Mouse (Mus musculus): Measurements from ENCODE around the gene Vmn1r221.
"Not testable (repeated sequence)": the region's sequence is repeated elsewhere in the genome, so short reads cannot be mapped to it uniquely, and the experiment has no call there.

The Vmn1r221 gene

GRCm38 (mm10) chr13:23213827-23214226 is at the start of gene Vmn1r221:
TSS of gene Vmn1r221 (plus strand) at chr13:23214127.
- DNase-seq (ENCODE audit: low spot score) = not testable (repeated sequence)

- not testable (repeated sequence) for DNase-seq (ENCODE audit: low spot score)
These were observed 47.5 kb upstream of the Vmn1r221 start for GRCm38 (mm10) chr13:23166471-23166870.

GRCm38 (mm10) chr13:23187875-23188274 is 26.1 kb upstream of the Vmn1r221 start, which contains the start of gene Vmn1r220:
TSS of gene Vmn1r220 (minus strand) at chr13:23187975.
- DNase-seq (ENCODE audit: low spot score) = no peak

- DNase-seq (ENCODE audit: low spot score) = not testable (repeated sequence)
These were observed 10.0 kb upstream of the Vmn1r221 start for GRCm38 (mm10) chr13:23203885-23204284.

- not testable (repeated sequence) for DNase-seq (ENCODE audit: low spot score)
These were observed 21.9 kb downstream of the Vmn1r221 start, which contains the start of gene Vmn1r222 for GRCm38 (mm10) chr13:23235847-23236246. TSS of gene Vmn1r222 (minus strand) at chr13:23235947.

GRCm38 (mm10) chr13:23246834-23247233 is 32.9 kb downstream of the Vmn1r221 start, which contains the start of gene Vmn1r223:
TSS of gene Vmn1r223 (plus strand) at chr13:23247134.
- DNase-seq (ENCODE audit: low spot score) = not testable (repeated sequence)

- no peak for DNase-seq (ENCODE audit: low spot score)
These were observed 44.7 kb downstream of the Vmn1r221 start for GRCm38 (mm10) chr13:23258546-23259048.

GRCm38 (mm10) chr13:23268606-23269005 is 54.7 kb downstream of the Vmn1r221 start:
- not testable (repeated sequence) for DNase-seq (ENCODE audit: low spot score)

- DNase-seq (ENCODE audit: low spot score) = not testable (repeated sequence)
These were observed 55.2 kb downstream of the Vmn1r221 start for GRCm38 (mm10) chr13:23269127-23269526.

- no peak for DNase-seq (ENCODE audit: low spot score)
These were observed 55.8 kb downstream of the Vmn1r221 start for GRCm38 (mm10) chr13:23269681-23270080.

- peak; percentile 11 for DNase-seq (ENCODE audit: low spot score)
These were observed 56.6 kb downstream of the Vmn1r221 start for GRCm38 (mm10) chr13:23270321-23271101.
